Mouse (Mus musculus) liver, adult 2 months (tissue): ENCODE measurements at regions not wholly inside any gene's neighbourhood (a gene's known extent, or its start where the extent isn't known, plus 50 kb on each side); places are given as distances from the start of the nearest gene placed in this dataset.

ENCODE experiments used
- DNase-seq: peaks from one replicate; pipeline ENCODE4 v3.0.0-alpha.2; 2011; ENCODE audit warnings: low read depth, low spot score; ENCODE audit errors: extremely low read depth
- H3K27ac ChIP-seq: fragments of 200-500 bp; replicated peaks from 2 replicates; pipeline ENCODE4 v1.5.1; 2012; ENCODE audit warnings: low read depth, mild to moderate bottlenecking, control low read depth, inconsistent platforms, low read length; ENCODE audit not compliant: insufficient read depth
- H3K27me3 ChIP-seq: fragments of 200-500 bp; 2 replicates; pipeline ENCODE4 v1.6.1; 2012; ENCODE audit warnings: mild to moderate bottlenecking, moderate library complexity, low read length, inconsistent platforms; ENCODE audit not compliant: control insufficient read depth, insufficient read depth
- H3K36me3 ChIP-seq: fragments of 200-500 bp; 2 replicates; pipeline ENCODE4 v1.6.1; 2012; ENCODE audit warnings: low read length, inconsistent platforms; ENCODE audit not compliant: control insufficient read depth, insufficient read depth
- H3K4me1 ChIP-seq: fragments of 200-500 bp; 2 replicates; pipeline ENCODE4 v1.6.1; 2011; ENCODE audit warnings: low read length; ENCODE audit not compliant: control insufficient read depth, insufficient read depth
- H3K4me3 ChIP-seq: fragments of 200-500 bp; 2 replicates; pipeline ENCODE4 v1.5.1; 2011; ENCODE audit warnings: low read depth, mild to moderate bottlenecking, control low read depth, low read length, moderate library complexity; ENCODE audit not compliant: insufficient read depth
- H3K79me2 ChIP-seq: fragments of 200-500 bp; 2 replicates; pipeline ENCODE4 v1.6.1; 2012; ENCODE audit warnings: inconsistent platforms, mild to moderate bottlenecking, low read length, moderate library complexity; ENCODE audit not compliant: control insufficient read depth, insufficient read depth
- H3K9ac ChIP-seq: fragments of 200-500 bp; 2 replicates; pipeline ENCODE4 v1.6.1; 2012; ENCODE audit warnings: low read depth, mild to moderate bottlenecking, control low read depth, inconsistent platforms, low read length
- CTCF ChIP-seq: fragments of 200-500 bp; IDR thresholded peaks from 2 replicates; pipeline ENCODE4 v1.5.1; 2011; ENCODE audit warnings: low read depth, low read length, control low read depth
- POLR2A ChIP-seq: fragments of 200-500 bp; IDR thresholded peaks from 2 replicates; pipeline ENCODE4 v1.6.1; 2011; ENCODE audit warnings: low read length, control low read depth; ENCODE audit not compliant: insufficient read depth; ENCODE audit errors: extremely low read depth
- WGBS: fragments of 180-500 bp; shearing (Covaris S2); methylation state at CpG from one replicate; pipeline ENCODE4 v1.1.7; 2018; 5-methylcytosine and 5-hydroxymethylcytosine counted together

GRCm38 (mm10) chr14:47905334-47905733 lies 215.3 kb upstream of the Peli2 start:
- H3K36me3 ChIP-seq = no peaks in the 10 kb centered on the region
- TF ChIP-seq CTCF = no peak
- TF ChIP-seq POLR2A = no peak
- H3K4me1 ChIP-seq = no peaks in the 10 kb centered on the region; the same call in 1 of the 2 replicates
- no peak overlapping the region for H3K27ac ChIP-seq
- DNase-seq = no peak
- H3K4me3 ChIP-seq = no peak overlapping the region
- H3K27me3 ChIP-seq = no peaks in the 10 kb centered on the region
- H3K9ac ChIP-seq = no peak overlapping the region
- H3K79me2 ChIP-seq = no peaks in the 10 kb centered on the region

DNA sequence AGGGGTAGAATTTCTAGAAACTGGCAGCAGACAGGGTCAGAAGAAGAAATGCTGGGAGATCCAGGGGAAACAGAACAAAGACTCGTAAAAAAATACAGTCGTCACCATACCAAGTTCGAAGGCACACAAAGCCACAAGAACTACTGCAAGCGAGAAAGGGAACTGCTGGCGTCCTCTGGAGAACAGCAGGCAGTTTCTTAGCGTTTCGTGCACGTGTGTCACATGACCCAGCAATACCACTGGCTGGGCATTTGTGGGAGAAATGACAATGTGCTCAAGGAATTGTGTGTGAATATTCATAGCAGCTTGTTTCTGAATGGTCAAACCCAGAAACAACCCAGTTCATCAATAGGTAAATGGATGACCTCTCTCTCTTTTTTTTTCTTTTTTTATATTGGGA lies 211.5 kb upstream of the Peli2 start:
- DNase-seq = no peak
- H3K4me3 ChIP-seq = no peak overlapping the region
- H3K27ac ChIP-seq = no peak overlapping the region
- TF ChIP-seq POLR2A = no peak
- no peak for TF ChIP-seq CTCF
- peaks cover 16% of the 10 kb centered on the region for H3K4me1 ChIP-seq
- no peaks in the 10 kb centered on the region for H3K36me3 ChIP-seq
- 73% methylated on average over 8 of the region's 8 CpGs for WGBS
- no peaks in the 10 kb centered on the region for H3K79me2 ChIP-seq
- no peak overlapping the region for H3K9ac ChIP-seq
- H3K27me3 ChIP-seq = no peaks in the 10 kb centered on the region

- Histone ChIP-seq H3K4me3 (no peak overlapping the region), H3K36me3 (no peaks in the 10 kb centered on the region), H3K4me1 (peaks cover 16% of the 10 kb centered on the region), H3K27ac (no peak overlapping the region), H3K27me3 (no peaks in the 10 kb centered on the region), H3K9ac (no peak overlapping the region), H3K79me2 (no peaks in the 10 kb centered on the region)
- WGBS = 40% methylated on average over 6 of the region's 6 CpGs
- TF ChIP-seq POLR2A (no peak), CTCF (no peak)
- DNase-seq = peak; percentile 63
These were observed 209.8 kb upstream of the Peli2 start for GRCm38 (mm10) chr14:47910741-47911295.

GRCm38 (mm10) chr14:47911546-47912545 lies 208.8 kb upstream of the Peli2 start:
- H3K4me1 ChIP-seq = peaks cover 16% of the 10 kb centered on the region
- no peak overlapping the region for H3K4me3 ChIP-seq
- H3K79me2 ChIP-seq = no peaks in the 10 kb centered on the region
- H3K27me3 ChIP-seq = no peaks in the 10 kb centered on the region
- 31% methylated on average over 9 of the region's 9 CpGs for WGBS
- no peaks in the 10 kb centered on the region for H3K36me3 ChIP-seq
- H3K9ac ChIP-seq = peak overlapping the region; percentile 30; the same call in 1 of the 2 replicates
- TF ChIP-seq CTCF (no peak), POLR2A (no peak)
- H3K27ac ChIP-seq = peak overlapping the region; percentile 80
- DNase-seq = peak; percentile 93

GRCm38 (mm10) chr14:47915621-47916020 lies 205.0 kb upstream of the Peli2 start:
- TF ChIP-seq CTCF (no peak), POLR2A (no peak)
- no peak for DNase-seq
- peaks cover 14% of the 10 kb centered on the region for H3K4me1 ChIP-seq
- H3K27me3 ChIP-seq = no peaks in the 10 kb centered on the region
- no peak overlapping the region for H3K27ac ChIP-seq
- no peaks in the 10 kb centered on the region for H3K79me2 ChIP-seq
- no peak overlapping the region for H3K9ac ChIP-seq
- no peaks in the 10 kb centered on the region for H3K36me3 ChIP-seq
- 83% methylated on average over 1 of the region's 1 CpGs for WGBS
- H3K4me3 ChIP-seq = no peak overlapping the region
